Mouse (Mus musculus) midbrain, embryonic 14.5 days (tissue): ENCODE measurements at regions not wholly inside any gene's neighbourhood (a gene's known extent, or its start where the extent isn't known, plus 50 kb on each side); places are given as distances from the start of the nearest gene placed in this dataset.

Experiments
- ATAC-seq: fragments of 200-750 bp; cut with Nextera tagmentation; 2 replicates; pipeline ENCODE4 v1.8.0; 2017; ENCODE audit warnings: moderate number of reproducible peaks, moderate library complexity; ENCODE audit not compliant: low FRiP score, low TSS enrichment
- DNase-seq: peaks from one replicate; pipeline ENCODE4 v3.0.0-alpha.2; 2015
- H3K27ac ChIP-seq: fragments of 300-500 bp; sonication (generic); replicated peaks from 2 replicates; pipeline ENCODE4 v1.5.1; 2014; ENCODE audit warnings: mild to moderate bottlenecking, low read depth, low read length, moderate library complexity
- H3K27me3 ChIP-seq: fragments of 300-500 bp; sonication (generic); 2 replicates; pipeline ENCODE4 v1.6.1; 2014; ENCODE audit warnings: low read length, control low read depth, mixed read lengths; ENCODE audit not compliant: control insufficient read depth, insufficient read depth
- H3K36me3 ChIP-seq: fragments of 300-500 bp; sonication (generic); 2 replicates; pipeline ENCODE4 v1.6.1; 2014; ENCODE audit warnings: low read length, control low read depth; ENCODE audit not compliant: control insufficient read depth, insufficient read depth
- H3K4me1 ChIP-seq: fragments of 300-500 bp; sonication (generic); 2 replicates; pipeline ENCODE4 v1.6.1; 2014; ENCODE audit warnings: mild to moderate bottlenecking, antibody characterized with exemption, low read length, control low read depth; ENCODE audit not compliant: control insufficient read depth, insufficient read depth
- H3K4me2 ChIP-seq: fragments of 300-500 bp; sonication (generic); 2 replicates; pipeline ENCODE4 v1.6.1; 2014; ENCODE audit warnings: mild to moderate bottlenecking, low read length, moderate library complexity
- H3K4me3 ChIP-seq: fragments of 300-500 bp; sonication (generic); replicated peaks from 2 replicates; pipeline ENCODE4 v1.5.1; 2014; ENCODE audit warnings: low read depth, low read length
- H3K9ac ChIP-seq: fragments of 300-500 bp; sonication (generic); replicated peaks from 2 replicates; pipeline ENCODE4 v1.6.1; 2014; ENCODE audit warnings: mild to moderate bottlenecking, low read length, moderate library complexity
- H3K9me3 ChIP-seq: fragments of 300-500 bp; sonication (generic); 2 replicates; pipeline ENCODE4 v1.6.1; 2016; ENCODE audit warnings: low read length, control low read depth, mixed read lengths; ENCODE audit not compliant: control insufficient read depth
- WGBS: fragments of 180-500 bp; shearing (Covaris S2); extraction: QIAGEN DNeasy Blood & Tissue Kit; methylation state at CpG from one replicate; pipeline ENCODE4 v1.1.7; 2014; 5-methylcytosine and 5-hydroxymethylcytosine counted together

- H3K27ac ChIP-seq, result no peak overlapping the region
- H3K4me1 ChIP-seq, result no peaks in the 10 kb centered on the region
- no peak overlapping the region for H3K4me2 ChIP-seq
- no peak overlapping the region for H3K9ac ChIP-seq
- DNase-seq (no peak), ATAC-seq (no peak)
- H3K27me3 ChIP-seq, result no peaks in the 10 kb centered on the region
- no peaks in the 10 kb centered on the region for H3K36me3 ChIP-seq
- H3K4me3 ChIP-seq, result no peak overlapping the region
- no peaks in the 10 kb centered on the region for H3K9me3 ChIP-seq
- 49% methylated on average over 5 of the region's 5 CpGs for WGBS
These were observed 65.2 kb upstream of the Klf9 start for GRCm38 (mm10) chr19:23075790-23076189.

GRCm38 (mm10) chr19:23085173-23085660, 55.8 kb upstream of the Klf9 start:
- ATAC-seq, result no peak
- Histone ChIP-seq H3K9ac (no peak overlapping the region), H3K4me3 (no peak overlapping the region), H3K36me3 (no peaks in the 10 kb centered on the region), H3K27ac (no peak overlapping the region), H3K9me3 (no peaks in the 10 kb centered on the region), H3K4me2 (no peak overlapping the region), H3K4me1 (no peaks in the 10 kb centered on the region), H3K27me3 (no peaks in the 10 kb centered on the region)
- WGBS, result 90% methylated on average over 7 of the region's 7 CpGs
- no peak for DNase-seq

- DNase-seq, result no peak
- Histone ChIP-seq H3K36me3 (no peaks in the 10 kb centered on the region), H3K4me1 (no peaks in the 10 kb centered on the region), H3K9ac (no peak overlapping the region), H3K4me2 (no peak overlapping the region), H3K9me3 (no peaks in the 10 kb centered on the region), H3K27ac (no peak overlapping the region), H3K4me3 (no peak overlapping the region), H3K27me3 (no peaks in the 10 kb centered on the region)
- 78% methylated on average over 3 of the region's 3 CpGs for WGBS
- no peak for ATAC-seq
These were observed 53.5 kb upstream of the Klf9 start for GRCm38 (mm10) chr19:23087575-23087974.

- Histone ChIP-seq H3K36me3 (no peaks in the 10 kb centered on the region), H3K4me1 (no peaks in the 10 kb centered on the region), H3K27ac (no peak overlapping the region), H3K4me3 (no peak overlapping the region), H3K9me3 (no peaks in the 10 kb centered on the region), H3K27me3 (no peaks in the 10 kb centered on the region), H3K9ac (no peak overlapping the region), H3K4me2 (no peak overlapping the region)
- ATAC-seq (no peak), DNase-seq (no peak)
- 100% methylated on average over 1 of the region's 1 CpGs for WGBS
These were observed 51.9 kb upstream of the Klf9 start for GRCm38 (mm10) chr19:23089081-23089480.

GRCm38 (mm10) chr19:23089761-23090514, 51.1 kb upstream of the Klf9 start:
- H3K36me3 ChIP-seq, result no peaks in the 10 kb centered on the region
- no peak overlapping the region for H3K27ac ChIP-seq
- H3K4me1 ChIP-seq, result no peaks in the 10 kb centered on the region
- H3K9me3 ChIP-seq, result no peaks in the 10 kb centered on the region
- no peak for ATAC-seq
- no peak overlapping the region for H3K9ac ChIP-seq
- no peak overlapping the region for H3K4me3 ChIP-seq
- H3K27me3 ChIP-seq, result no peaks in the 10 kb centered on the region
- 94% methylated on average over 8 of the region's 8 CpGs for WGBS
- no peak overlapping the region for H3K4me2 ChIP-seq
- DNase-seq, result no peak
